Mouse (Mus musculus): ENCODE results near the gene Actn4.

DNA sequence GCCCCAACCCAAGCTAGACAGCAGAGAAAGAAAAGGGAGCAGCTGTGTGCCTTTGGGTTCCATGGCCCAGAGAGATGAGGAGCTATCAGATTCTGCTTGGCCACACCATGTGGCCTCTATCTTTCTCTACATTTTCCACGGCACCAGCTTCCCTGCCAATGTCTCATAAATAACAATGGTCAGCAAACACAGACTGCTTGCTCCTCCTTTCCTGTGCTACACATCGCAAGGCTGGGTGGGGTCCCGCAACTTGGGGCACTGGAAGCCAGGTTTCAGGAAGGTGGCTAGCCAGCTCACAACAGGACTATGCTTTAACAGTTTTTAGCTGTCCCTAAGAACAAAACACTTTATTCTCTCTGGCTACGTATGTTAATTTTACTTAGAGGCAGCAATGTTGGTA is 25.4 kb downstream of the Actn4 start:
- TF ChIP-seq CTCF (IDR thresholded peaks at IDR 0.05; ENCODE audit: extremely low read depth, insufficient read depth, insufficient read length, insufficient replicate concordance) = no peak
- TF ChIP-seq POLR2A (IDR thresholded peaks at IDR 0.05; ENCODE audit: low read depth, low read length) = no peak
